10 mouse cellular contexts compared by ENCODE assay signal in genomic region chr5:148548568-148548967, GRCm38 (mm10). TPM values are rescaled to one million over a fixed set of nuclear protein-coding genes. Genes with fewer than 3 reads are reported as not detected.
DNase-seq lines count a peak whose midpoint lies in the region; ATAC-seq and TF ChIP-seq lines count a peak whose summit lies in the region.
"Had no signal": no experiment of that assay in that cellular context is flagged by ENCODE, and none has a peak within 500 bp of the region (broad histone marks: within the 10 kb centered on the region; RNA-seq: fewer than 3 reads in every experiment).

No protein-coding gene starts in this region.

- H3K4me2 ChIP-seq in forebrain, embryonic 14.5 days (ENCODE audit: low read length): peak overlapping the region; percentile 10; the same call in 1 of the 2 replicates
- no peak overlapping the region for H3K4me2 ChIP-seq in stomach, embryonic 16.5 days (ENCODE audit: low read depth, low read length)
- no peak overlapping the region for H3K4me2 ChIP-seq in stomach, postnatal 0 days (replicated peaks; ENCODE audit: low read depth)

- peaks cover 32% of the 10 kb centered on the region for H3K4me1 ChIP-seq in forebrain, embryonic 14.5 days (ENCODE audit: control insufficient read depth, insufficient read depth, low read length)
- peaks cover 47% of the 10 kb centered on the region for H3K4me1 ChIP-seq in forebrain, embryonic 10.5 days
- peaks cover 33% of the 10 kb centered on the region for H3K4me1 ChIP-seq in stomach, embryonic 16.5 days (ENCODE audit: control insufficient read depth, insufficient read depth, low read length)
- 0 out of 2 replicates have a peak, but pooled peaks cover 6% of the 10 kb centered on the region for H3K4me1 ChIP-seq in stomach, postnatal 0 days (replicated peaks; ENCODE audit: control insufficient read depth, insufficient read depth)
- H3K4me1 ChIP-seq in olfactory bulb, adult 2 months (ENCODE audit: control insufficient read depth, insufficient read depth, low read length): peaks cover 12% of the 10 kb centered on the region

- WGBS in forebrain, embryonic 14.5 days: 67% methylated on average over 9 of the region's 9 CpGs
- 84% methylated on average over 9 of the region's 9 CpGs for WGBS in forebrain, embryonic 10.5 days
- WGBS in stomach, embryonic 16.5 days: 73% methylated on average over 9 of the region's 9 CpGs
- 69% methylated on average over 9 of the region's 9 CpGs for WGBS in stomach, postnatal 0 days
- WGBS in olfactory bulb, adult 2 months: 50% methylated on average over 9 of the region's 9 CpGs

- H3K27ac ChIP-seq in forebrain, embryonic 14.5 days (ENCODE audit: low read depth, low read length): no peak overlapping the region
- H3K27ac ChIP-seq in forebrain, embryonic 10.5 days: no peak overlapping the region
- peak overlapping the region; percentile 58 for H3K27ac ChIP-seq in layer of hippocampus, adult 2 months
- no peak overlapping the region for H3K27ac ChIP-seq in stomach, embryonic 16.5 days (ENCODE audit: low read length)
- no peak overlapping the region; the same call in 1 of the 2 replicates for H3K27ac ChIP-seq in stomach, postnatal 0 days (replicated peaks)
- H3K27ac ChIP-seq in olfactory bulb, adult 2 months (ENCODE audit: insufficient read depth, low read depth, low read length): no peak overlapping the region

- no peak for TF ChIP-seq EP300 in stomach, postnatal 0 days (optimal IDR thresholded peaks at IDR 0.05)

- H3K4me3 ChIP-seq in forebrain, embryonic 14.5 days (ENCODE audit: low read depth, low read length): no peak overlapping the region
- H3K4me3 ChIP-seq in forebrain, embryonic 10.5 days: no peak overlapping the region
- H3K4me3 ChIP-seq in layer of hippocampus, adult 2 months: no peak overlapping the region; the same call in 1 of the 2 replicates
- no peak overlapping the region for H3K4me3 ChIP-seq in stomach, embryonic 16.5 days (replicated peaks; ENCODE audit: low read length)
- H3K4me3 ChIP-seq in stomach, postnatal 0 days (ENCODE audit: low read depth, low read length): no peak overlapping the region
- peak overlapping the region; percentile 30 for H3K4me3 ChIP-seq in olfactory bulb, adult 2 months (ENCODE audit: insufficient read depth, low read depth, low read length)

- no peak for TF ChIP-seq POLR2A in olfactory bulb, adult 2 months (IDR thresholded peaks at IDR 0.05; ENCODE audit: insufficient read depth, low read depth, low read length)

- H3K9ac ChIP-seq in forebrain, embryonic 14.5 days (ENCODE audit: low read length): no peak overlapping the region
- peak overlapping the region; percentile 33; the same call in 1 of the 2 replicates for H3K9ac ChIP-seq in stomach, embryonic 16.5 days (ENCODE audit: low read length)
- H3K9ac ChIP-seq in stomach, postnatal 0 days (ENCODE audit: low read length): no peak overlapping the region

- H3K9me3 ChIP-seq in forebrain, embryonic 14.5 days (replicated peaks; ENCODE audit: control insufficient read depth, low read length): no peaks in the 10 kb centered on the region
- no peaks in the 10 kb centered on the region for H3K9me3 ChIP-seq in forebrain, embryonic 10.5 days
- H3K9me3 ChIP-seq in stomach, embryonic 16.5 days (replicated peaks; ENCODE audit: control insufficient read depth, low read length): no peaks in the 10 kb centered on the region
- H3K9me3 ChIP-seq in stomach, postnatal 0 days (ENCODE audit: control insufficient read depth, low read length): no peaks in the 10 kb centered on the region

- ATAC-seq in forebrain, embryonic 14.5 days: no peak
- no peak for ATAC-seq in stomach, embryonic 16.5 days (ENCODE audit: insufficient read depth, low FRiP score)
- ATAC-seq in stomach, postnatal 0 days (ENCODE audit: low FRiP score, low TSS enrichment): no peak

- TF ChIP-seq CTCF in layer of hippocampus, adult 2 months (conservative IDR thresholded peaks at IDR 0.05): no peak
- TF ChIP-seq CTCF in stomach, postnatal 0 days (IDR thresholded peaks at IDR 0.05; ENCODE audit: low read depth): no peak
- no peak for TF ChIP-seq CTCF in olfactory bulb, adult 2 months (IDR thresholded peaks at IDR 0.05; ENCODE audit: insufficient read depth, low read depth, low read length)

- no peaks in the 10 kb centered on the region for H3K27me3 ChIP-seq in forebrain, embryonic 14.5 days (replicated peaks; ENCODE audit: control insufficient read depth, insufficient read depth, low read length)
- H3K27me3 ChIP-seq in forebrain, embryonic 10.5 days (ENCODE audit: poor library complexity, severe bottlenecking): peaks cover 4% of the 10 kb centered on the region
- H3K27me3 ChIP-seq in stomach, embryonic 16.5 days (ENCODE audit: control insufficient read depth, insufficient read depth, low read length): no peaks in the 10 kb centered on the region
- H3K27me3 ChIP-seq in stomach, postnatal 0 days (ENCODE audit: control insufficient read depth, insufficient read depth, low read length): no peaks in the 10 kb centered on the region

- H3K36me3 ChIP-seq in forebrain, embryonic 14.5 days (ENCODE audit: control insufficient read depth, insufficient read depth, low read length): no peaks in the 10 kb centered on the region
- no peaks in the 10 kb centered on the region for H3K36me3 ChIP-seq in forebrain, embryonic 10.5 days (replicated peaks)
- H3K36me3 ChIP-seq in stomach, embryonic 16.5 days (ENCODE audit: control insufficient read depth, insufficient read depth, low read length): no peaks in the 10 kb centered on the region
- no peaks in the 10 kb centered on the region for H3K36me3 ChIP-seq in stomach, postnatal 0 days (ENCODE audit: control insufficient read depth, insufficient read depth, low read length)

- no peak for DNase-seq in forebrain, embryonic 14.5 days (ENCODE audit: low spot score)
- no peak for DNase-seq in forebrain, embryonic 10.5 days (ENCODE audit: extremely low spot score, low spot score)
- no peak for DNase-seq in layer of hippocampus, adult 2 months (ENCODE audit: low spot score in 2 of 2)
- DNase-seq in layer of hippocampus, adult 9-10 months (ENCODE audit: low spot score): no peak
- no peak for DNase-seq in stomach, postnatal 0 days (ENCODE audit: low spot score)
- DNase-seq in urinary bladder, postnatal 14 days (ENCODE audit: low spot score): no peak
- DNase-seq: left cerebral cortex, postnatal 4 days; thymus, postnatal 14 days had no signal

RNA-seq across cellular contexts. Expression of gene Ubl3, which starts 4.0 kb away (rescaled TPM):
- 76.2 and 88.9 TPM in 2 replicates for polyA plus RNA-seq in forebrain, embryonic 14.5 days (2014; fragmentation: Nextera tagmentation; extraction: Ambion mirVana)
- polyA plus RNA-seq in forebrain, embryonic 10.5 days (2016; fragmentation: Nextera tagmentation; extraction: Ambion mirVana): 43.8 and 44.3 TPM in 2 replicates
- total RNA-seq in layer of hippocampus, adult 2 months (2021): 100 to 1,000 TPM; 221 to 227 TPM
- 36.3 and 41.0 TPM in 2 replicates for polyA plus RNA-seq in stomach, embryonic 16.5 days (2015; fragmentation: Nextera tagmentation; extraction: Ambion mirVana)
- 117 and 123 TPM in 2 replicates for polyA plus RNA-seq in stomach, postnatal 0 days (2015; fragmentation: Nextera tagmentation; extraction: Ambion mirVana)
- not detected in 2 replicates for polyA plus RNA-seq in olfactory bulb, adult 2 months (2012; ENCODE audit: insufficient read depth, insufficient read length, low replicate concordance, missing spikeins)
